Mouse (Mus musculus): Measurements from ENCODE around the gene Mthfsd.

- TF ChIP-seq POLR2A (IDR thresholded peaks at IDR 0.05; ENCODE audit: extremely low read depth, insufficient read depth, low read length) (no peak), CTCF (IDR thresholded peaks at IDR 0.05; ENCODE audit: low read depth, low read length) (no peak)
Observed at GRCm38 (mm10) chr8:121128531-121129264, 20.5 kb upstream of the Mthfsd start.

Measured in liver, adult 2 months (tissue).